Mouse (Mus musculus) neural tube, embryonic 13.5 days (tissue): Measurements from ENCODE around the gene Nr2f2. TPM values are rescaled to one million over a fixed set of nuclear protein-coding genes. Genes with fewer than 3 reads are reported as not detected.

ENCODE experiments used
- ATAC-seq: fragments of 200-750 bp; cut with Nextera tagmentation; 2 replicates; pipeline ENCODE4 v1.8.0; 2017; ENCODE audit warnings: low read depth, mild to moderate bottlenecking, moderate TSS enrichment, moderate library complexity
- H3K27ac ChIP-seq: fragments of 300-500 bp; sonication (generic); replicated peaks from 2 replicates; pipeline ENCODE4 v1.5.1; 2015; ENCODE audit warnings: moderate library complexity, mild to moderate bottlenecking, inconsistent platforms
- H3K27me3 ChIP-seq: fragments of 300-500 bp; sonication (generic); 2 replicates; pipeline ENCODE4 v1.6.1; 2015; ENCODE audit warnings: mild to moderate bottlenecking, inconsistent platforms
- H3K36me3 ChIP-seq: fragments of 300-500 bp; sonication (generic); 2 replicates; pipeline ENCODE4 v1.6.1; 2015; ENCODE audit warnings: mild to moderate bottlenecking, inconsistent platforms
- H3K4me1 ChIP-seq: fragments of 300-500 bp; sonication (generic); replicated peaks from 2 replicates; pipeline ENCODE4 v1.6.1; 2015; ENCODE audit warnings: inconsistent platforms
- H3K4me2 ChIP-seq: fragments of 300-500 bp; sonication (generic); 2 replicates; pipeline ENCODE4 v1.6.1; 2015; ENCODE audit warnings: inconsistent platforms, mild to moderate bottlenecking, moderate library complexity
- H3K4me3 ChIP-seq: fragments of 300-500 bp; sonication (generic); 2 replicates; pipeline ENCODE4 v1.5.1; 2015; ENCODE audit warnings: mild to moderate bottlenecking, inconsistent platforms
- H3K9ac ChIP-seq: fragments of 300-500 bp; sonication (generic); 2 replicates; pipeline ENCODE4 v1.6.1; 2015; ENCODE audit warnings: moderate library complexity, mild to moderate bottlenecking, inconsistent platforms
- H3K9me3 ChIP-seq: fragments of 300-500 bp; sonication (generic); 2 replicates; pipeline ENCODE4 v1.6.1; 2016; ENCODE audit warnings: inconsistent platforms
- WGBS: fragments of 180-500 bp; shearing (Covaris S2); methylation state at CpG from one replicate; pipeline ENCODE4 v1.1.7; 2015; 5-methylcytosine and 5-hydroxymethylcytosine counted together
- polyA plus RNA-seq: library from polyadenylated mRNA; unstranded; fragments of >200 nt; fragmentation: Nextera tagmentation; extraction: Ambion mirVana; gene quantifications from 2 replicates; pipeline ENCODE4 v1.2.1, GENCODE M21; 2015

Nr2f2 gene
- polyA plus RNA-seq, 1 experiment from 2014 or later = 85.5 TPM

GRCm38 (mm10) chr7:70335411-70335810 is 31.1 kb downstream of the Nr2f2 start:
- no peak overlapping the region for H3K27ac ChIP-seq
- no peak overlapping the region for H3K4me3 ChIP-seq
- no peak for ATAC-seq
- H3K9me3 ChIP-seq = no peaks in the 10 kb centered on the region
- peaks cover 44% of the 10 kb centered on the region for H3K4me1 ChIP-seq
- H3K27me3 ChIP-seq = peaks cover 96% of the 10 kb centered on the region
- WGBS = 8% methylated on average over 7 of the region's 7 CpGs
- no peak overlapping the region for H3K9ac ChIP-seq
- H3K36me3 ChIP-seq = no peaks in the 10 kb centered on the region
- peak overlapping the region; percentile 47; the same call in 1 of the 2 replicates for H3K4me2 ChIP-seq

DNA sequence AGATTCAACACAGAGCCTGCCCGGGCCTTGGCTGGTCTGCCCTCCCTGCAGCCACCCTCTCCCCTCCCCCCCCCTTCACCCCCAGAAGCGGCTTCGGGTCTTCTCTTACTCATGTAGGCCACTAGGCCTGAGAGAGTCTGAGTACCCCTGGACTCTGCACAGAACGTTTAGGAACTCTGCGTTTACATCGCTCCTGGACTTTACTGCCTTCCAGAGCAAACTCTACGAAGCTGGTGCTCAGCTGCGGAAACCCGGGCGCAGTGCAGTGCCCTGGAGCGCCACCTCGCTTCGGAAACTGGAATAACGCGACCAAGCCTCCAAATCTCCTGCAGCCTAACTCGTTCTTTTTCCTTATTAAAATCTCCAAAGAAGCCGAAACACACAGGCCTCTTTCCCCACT is 31.7 kb downstream of the Nr2f2 start:
- peaks cover 95% of the 10 kb centered on the region for H3K27me3 ChIP-seq
- H3K36me3 ChIP-seq = no peaks in the 10 kb centered on the region
- H3K4me2 ChIP-seq = peak overlapping the region; percentile 47
- WGBS = under 1% methylated on average over 17 of the region's 17 CpGs
- H3K27ac ChIP-seq = no peak overlapping the region
- no peaks in the 10 kb centered on the region for H3K9me3 ChIP-seq
- ATAC-seq = no peak
- no peak overlapping the region for H3K9ac ChIP-seq
- peak overlapping the region; percentile 19 for H3K4me3 ChIP-seq
- H3K4me1 ChIP-seq = peaks cover 41% of the 10 kb centered on the region

GRCm38 (mm10) chr7:70333851-70334250 is 32.7 kb downstream of the Nr2f2 start:
- Histone ChIP-seq H3K4me3 (no peak overlapping the region), H3K9ac (no peak overlapping the region), H3K9me3 (no peaks in the 10 kb centered on the region), H3K4me2 (no peak overlapping the region), H3K27ac (no peak overlapping the region), H3K27me3 (peaks cover 95% of the 10 kb centered on the region), H3K4me1 (peaks cover 41% of the 10 kb centered on the region), H3K36me3 (no peaks in the 10 kb centered on the region)
- WGBS = 7% methylated on average over 11 of the region's 11 CpGs
- ATAC-seq = no peak

DNA sequence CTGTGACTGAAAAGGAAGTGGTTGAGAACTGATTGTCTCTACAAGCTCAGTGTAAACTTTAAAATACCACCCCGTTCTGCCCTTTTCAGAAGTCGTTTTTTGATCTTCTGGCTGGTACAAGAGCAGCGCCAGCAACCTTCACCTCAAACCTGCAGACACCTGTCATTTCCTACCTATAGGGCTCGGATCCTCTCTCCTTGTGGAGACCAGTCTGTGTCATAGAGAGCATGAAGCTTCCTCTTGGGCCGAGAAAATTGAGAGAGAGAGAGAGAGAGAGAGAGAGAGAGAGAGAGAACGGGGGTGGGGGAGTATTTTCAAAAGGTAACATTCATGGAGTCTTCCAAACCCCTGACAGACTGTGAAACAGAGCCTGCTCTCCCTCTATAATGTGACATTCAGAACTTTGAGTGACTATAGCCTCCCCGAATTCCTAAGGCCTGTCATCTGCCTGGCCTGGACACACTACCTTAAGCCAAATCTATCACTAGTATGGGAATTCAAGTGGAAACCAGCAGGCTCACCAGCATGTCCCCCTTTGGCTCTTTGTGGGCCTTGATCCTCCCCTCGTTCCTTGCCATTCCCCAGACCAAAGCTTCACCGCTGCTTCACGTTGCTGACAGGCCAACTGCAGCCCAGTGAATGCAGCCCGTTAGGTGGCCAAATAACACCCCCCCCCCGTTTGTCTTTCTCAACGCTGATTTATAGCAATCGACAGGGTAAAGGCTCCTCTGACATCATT is 33.4 kb downstream of the Nr2f2 start:
- no peak for ATAC-seq
- Histone ChIP-seq H3K36me3 (no peaks in the 10 kb centered on the region), H3K4me3 (no peak overlapping the region), H3K27ac (no peak overlapping the region), H3K4me1 (peaks cover 40% of the 10 kb centered on the region), H3K9me3 (no peaks in the 10 kb centered on the region), H3K9ac (no peak overlapping the region), H3K4me2 (no peak overlapping the region), H3K27me3 (peaks cover 95% of the 10 kb centered on the region)
- 12% methylated on average over 14 of the region's 14 CpGs for WGBS

- ATAC-seq = no peak
- 1% methylated on average over 26 of the region's 26 CpGs for WGBS
- Histone ChIP-seq H3K9me3 (no peaks in the 10 kb centered on the region), H3K9ac (peak overlapping the region; percentile 60), H3K4me1 (peaks cover 31% of the 10 kb centered on the region), H3K4me2 (peak overlapping the region; percentile 62), H3K36me3 (no peaks in the 10 kb centered on the region), H3K27ac (no peak overlapping the region), H3K27me3 (peaks cover 95% of the 10 kb centered on the region), H3K4me3 (peak overlapping the region; percentile 38)
These were observed 34.3 kb downstream of the Nr2f2 start for GRCm38 (mm10) chr7:70332064-70332850.

- Histone ChIP-seq H3K27ac (0 out of 2 replicates have a peak overlapping the region, but pooled peaks have one; percentile 46), H3K9ac (peak overlapping the region; percentile 60), H3K4me2 (peak overlapping the region; percentile 62), H3K4me1 (peaks cover 26% of the 10 kb centered on the region), H3K36me3 (no peaks in the 10 kb centered on the region), H3K27me3 (peaks cover 95% of the 10 kb centered on the region), H3K4me3 (peak overlapping the region; percentile 38), H3K9me3 (no peaks in the 10 kb centered on the region)
- ATAC-seq = peak; percentile 72
- WGBS = under 1% methylated on average over 48 of the region's 48 CpGs
These were observed 35.1 kb downstream of the Nr2f2 start for GRCm38 (mm10) chr7:70331243-70332063.

DNA sequence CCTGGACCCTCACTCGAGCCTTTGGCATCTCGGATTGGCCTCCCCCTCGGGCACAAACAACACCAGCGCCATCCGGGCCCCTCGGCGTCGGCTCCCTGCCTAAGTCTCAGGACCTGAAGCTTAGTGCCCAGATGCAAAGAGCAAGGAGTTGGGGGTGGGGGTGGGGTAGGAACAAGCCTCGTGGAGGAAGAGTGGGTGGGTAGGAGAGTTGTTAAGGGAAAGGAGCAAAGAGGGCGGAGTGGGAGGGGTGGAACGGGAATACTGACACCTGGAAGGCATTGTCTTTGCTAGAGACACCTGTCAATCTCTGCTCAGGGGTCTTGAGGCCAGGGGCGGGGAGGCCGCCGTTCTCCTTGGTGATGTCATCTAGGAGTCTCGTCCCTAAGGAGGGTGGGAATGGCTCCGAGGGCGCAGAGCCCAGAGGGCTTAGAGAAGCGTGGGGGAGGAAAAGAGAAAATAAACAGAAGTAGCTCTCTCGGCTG is 35.7 kb downstream of the Nr2f2 start:
- H3K36me3 ChIP-seq = no peaks in the 10 kb centered on the region
- peak overlapping the region; percentile 38 for H3K4me3 ChIP-seq
- H3K9me3 ChIP-seq = no peaks in the 10 kb centered on the region
- ATAC-seq = 0 out of 2 replicates have a peak, but pooled peaks have one; percentile 15
- no peak overlapping the region for H3K27ac ChIP-seq
- under 1% methylated on average over 19 of the region's 19 CpGs for WGBS
- H3K27me3 ChIP-seq = peaks cover 95% of the 10 kb centered on the region
- H3K9ac ChIP-seq = peak overlapping the region; percentile 60; the same call in 1 of the 2 replicates
- H3K4me1 ChIP-seq = peaks cover 26% of the 10 kb centered on the region
- H3K4me2 ChIP-seq = peak overlapping the region; percentile 62

- Histone ChIP-seq H3K9me3 (no peaks in the 10 kb centered on the region), H3K27me3 (peaks cover 95% of the 10 kb centered on the region), H3K27ac (no peak overlapping the region), H3K4me3 (no peak overlapping the region), H3K9ac (no peak overlapping the region), H3K4me1 (peaks cover 31% of the 10 kb centered on the region), H3K4me2 (peak overlapping the region; percentile 62; the same call in 1 of the 2 replicates), H3K36me3 (no peaks in the 10 kb centered on the region)
- WGBS = under 1% methylated on average over 12 of the region's 12 CpGs
- ATAC-seq = no peak
These were observed 36.4 kb downstream of the Nr2f2 start for GRCm38 (mm10) chr7:70330207-70330562.

DNA sequence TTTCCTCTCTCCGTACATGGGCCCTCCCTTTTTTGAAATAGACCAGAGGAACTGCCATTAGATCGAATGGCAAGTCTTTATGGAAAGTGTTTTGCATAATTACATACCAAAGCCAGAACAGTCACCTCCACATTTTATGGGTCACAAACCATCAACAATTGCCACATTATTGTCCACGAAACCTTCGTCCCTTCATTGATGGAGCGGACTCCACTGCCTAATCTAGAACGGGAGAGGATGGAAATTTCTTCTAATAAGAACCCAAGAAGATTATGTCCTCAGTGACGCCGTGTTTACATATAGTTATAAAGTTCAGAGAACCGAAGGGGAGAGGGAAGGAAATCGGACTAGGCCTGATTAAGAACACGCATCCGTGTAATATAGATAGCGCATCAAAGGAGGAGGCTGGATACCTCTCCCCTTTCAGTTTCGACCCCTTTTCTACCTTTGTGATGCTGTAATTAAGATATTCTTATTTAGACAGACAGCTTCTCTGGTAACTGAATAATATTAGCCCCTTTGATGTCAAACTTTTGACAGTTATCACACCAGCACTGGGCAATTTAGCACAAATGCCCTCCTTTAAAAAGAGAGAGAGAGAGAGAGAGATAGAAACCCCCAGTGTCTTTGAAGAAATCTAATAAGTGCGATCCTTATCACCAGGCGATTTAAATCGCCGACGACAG is 36.9 kb downstream of the Nr2f2 start:
- 6% methylated on average over 19 of the region's 19 CpGs for WGBS
- peaks cover 32% of the 10 kb centered on the region for H3K4me1 ChIP-seq
- peaks cover 96% of the 10 kb centered on the region for H3K27me3 ChIP-seq
- H3K27ac ChIP-seq = no peak overlapping the region
- H3K36me3 ChIP-seq = no peaks in the 10 kb centered on the region
- no peaks in the 10 kb centered on the region for H3K9me3 ChIP-seq
- no peak overlapping the region for H3K4me3 ChIP-seq
- ATAC-seq = no peak
- H3K9ac ChIP-seq = no peak overlapping the region
- 0 out of 2 replicates have a peak overlapping the region, but pooled peaks have one; percentile 62 for H3K4me2 ChIP-seq

- H3K27ac ChIP-seq = no peak overlapping the region
- ATAC-seq = no peak
- H3K4me3 ChIP-seq = no peak overlapping the region
- H3K4me1 ChIP-seq = peaks cover 32% of the 10 kb centered on the region
- no peak overlapping the region for H3K9ac ChIP-seq
- 8% methylated on average over 6 of the region's 6 CpGs for WGBS
- H3K27me3 ChIP-seq = peaks cover 98% of the 10 kb centered on the region
- no peaks in the 10 kb centered on the region for H3K36me3 ChIP-seq
- no peaks in the 10 kb centered on the region for H3K9me3 ChIP-seq
- H3K4me2 ChIP-seq = no peak overlapping the region
These were observed 37.5 kb downstream of the Nr2f2 start for GRCm38 (mm10) chr7:70329037-70329516.
